Mouse (Mus musculus) liver, embryonic 14.5 days (tissue): ENCODE data around the gene C1qtnf12.

ENCODE experiments used
- CTCF ChIP-seq: IDR thresholded peaks from 2 replicates; pipeline ENCODE4 v1.5.1; 2016; ENCODE audit warnings: antibody characterized with exemption, low read depth, control low read depth
- EP300 ChIP-seq: IDR thresholded peaks from 2 replicates; pipeline ENCODE4 v1.6.1; 2016; ENCODE audit warnings: antibody characterized with exemption, low read depth

DNA sequence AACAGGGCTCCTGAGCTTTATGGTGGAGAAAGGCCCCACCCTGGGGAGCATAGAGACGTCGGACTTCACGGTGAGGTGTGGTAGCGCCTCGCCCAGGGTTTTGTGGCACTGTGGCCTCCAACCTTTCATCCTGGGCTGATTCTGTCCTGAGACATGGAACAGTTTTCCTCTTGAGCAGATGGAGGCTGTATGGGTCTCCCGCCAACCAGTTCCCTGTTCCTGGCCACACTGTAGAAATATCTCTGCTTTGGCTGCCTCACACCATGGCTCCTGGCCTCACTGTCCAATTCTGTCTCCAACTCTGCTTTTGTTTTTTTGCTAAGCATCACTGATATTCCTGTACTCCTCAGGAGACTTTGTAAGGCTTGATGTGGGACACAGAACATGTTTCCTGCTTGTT, 6.6 kb upstream of the C1qtnf12 start:
- TF ChIP-seq CTCF: no peak
- TF ChIP-seq EP300: no peak
